Mouse (Mus musculus): ENCODE results near the gene Gm17409. TPM values are rescaled to one million over a fixed set of nuclear protein-coding genes. Genes with fewer than 3 reads are reported as not detected.

Gene Gm17409
- polyA plus RNA-seq, 1 experiment = not detected

GRCm38 (mm10) chr2:58484284-58484965 lies 14.5 kb downstream of the Gm17409 start:
- DNase-seq (ENCODE audit: low spot score) = no peak

- no peak for DNase-seq (ENCODE audit: low spot score)
Measured at GRCm38 (mm10) chr2:58485152-58485551, 15.2 kb downstream of the Gm17409 start.

GRCm38 (mm10) chr2:58485683-58486082 lies 15.8 kb downstream of the Gm17409 start:
- no peak for DNase-seq (ENCODE audit: low spot score)

GRCm38 (mm10) chr2:58486441-58487278 lies 16.7 kb downstream of the Gm17409 start:
- no peak for DNase-seq (ENCODE audit: low spot score)

GRCm38 (mm10) chr2:58487279-58487560 lies 17.3 kb downstream of the Gm17409 start:
- DNase-seq (ENCODE audit: low spot score) = no peak

- DNase-seq (ENCODE audit: low spot score) = no peak
Measured at GRCm38 (mm10) chr2:58488404-58488803, 18.5 kb downstream of the Gm17409 start.

- no peak for DNase-seq (ENCODE audit: low spot score)
Measured at GRCm38 (mm10) chr2:58489275-58489674, 19.4 kb downstream of the Gm17409 start.

GRCm38 (mm10) chr2:58493685-58494635 lies 24.0 kb downstream of the Gm17409 start:
- no peak for DNase-seq (ENCODE audit: low spot score)

- no peak for DNase-seq (ENCODE audit: low spot score)
Measured at GRCm38 (mm10) chr2:58495271-58495670, 25.4 kb downstream of the Gm17409 start.

GRCm38 (mm10) chr2:58496647-58497410 lies 26.9 kb downstream of the Gm17409 start:
- DNase-seq (ENCODE audit: low spot score) = no peak

- DNase-seq (ENCODE audit: low spot score) = no peak
Measured at GRCm38 (mm10) chr2:58505306-58506090, 35.6 kb downstream of the Gm17409 start.

GRCm38 (mm10) chr2:58510192-58510591 lies 40.3 kb downstream of the Gm17409 start:
- DNase-seq (ENCODE audit: low spot score) = no peak

GRCm38 (mm10) chr2:58513212-58513611 lies 43.3 kb downstream of the Gm17409 start:
- DNase-seq (ENCODE audit: low spot score) = no peak

- DNase-seq (ENCODE audit: low spot score) = no peak
Measured at GRCm38 (mm10) chr2:58514489-58514888, 44.6 kb downstream of the Gm17409 start.

- DNase-seq (ENCODE audit: low spot score) = no peak
Measured at GRCm38 (mm10) chr2:58516000-58516399, 46.1 kb downstream of the Gm17409 start.

GRCm38 (mm10) chr2:58516920-58517319 lies 47.0 kb downstream of the Gm17409 start:
- no peak for DNase-seq (ENCODE audit: low spot score)

- DNase-seq (ENCODE audit: low spot score) = no peak
Measured at GRCm38 (mm10) chr2:58518517-58518916, 48.6 kb downstream of the Gm17409 start.
